Mouse (Mus musculus): ENCODE data around the gene Ttl. TPM values are rescaled to one million over a fixed set of nuclear protein-coding genes. Genes with fewer than 3 reads are reported as not detected.
A peak's percentile ranks its signal among the peaks of the same experiment; 100 is the strongest.

Ttl gene
- polyA plus RNA-seq, 1 experiment from 2014 or later, result 10.7 TPM

DNA sequence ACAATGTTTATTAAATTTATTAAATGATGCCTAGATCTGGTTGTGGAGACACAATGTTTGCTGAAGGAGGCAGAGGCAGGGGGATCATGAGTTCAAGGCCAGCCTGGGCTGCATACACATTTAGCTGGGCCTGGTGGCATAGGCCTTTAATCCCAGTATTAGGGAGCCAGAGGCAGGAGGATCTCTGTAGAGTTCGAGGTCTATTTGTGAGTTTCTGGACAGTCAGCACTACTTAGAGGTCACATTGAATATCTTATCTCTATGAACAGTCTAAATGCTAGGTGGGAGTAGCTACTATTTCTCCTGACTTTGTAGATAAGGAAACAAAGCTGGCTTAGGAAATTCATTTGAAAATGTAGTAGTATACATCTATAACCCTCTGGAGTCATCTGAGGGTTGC, 21.8 kb downstream of the Ttl start:
- ATAC-seq (ENCODE audit: insufficient number of reproducible peaks, insufficient read depth, low FRiP score, low read depth), result no peak
- peaks cover 31% of the 10 kb centered on the region for H3K36me3 ChIP-seq (ENCODE audit: control insufficient read depth, insufficient read depth, low read length)
- no peaks in the 10 kb centered on the region; a peak in 1 of 4 replicates for H3K4me1 ChIP-seq (ENCODE audit: control insufficient read depth in 2 of 2, insufficient read depth in 2 of 2, low read length in 2 of 2)
- no peak overlapping the region for H3K27ac ChIP-seq (replicated peaks in 1 of 2; ENCODE audit: control insufficient read depth in 1 of 2, insufficient read depth in 1 of 2, low read depth in 2 of 2, low read length in 2 of 2)
- no peak overlapping the region for H3K9ac ChIP-seq (ENCODE audit: low read length)
- no peak overlapping the region for H3K4me2 ChIP-seq (ENCODE audit: low read length)
- H3K9me3 ChIP-seq (ENCODE audit: control insufficient read depth, low read length), result no peaks in the 10 kb centered on the region
- no peak overlapping the region for H3K4me3 ChIP-seq (ENCODE audit: control insufficient read depth in 1 of 2, insufficient read depth in 1 of 2, low read depth in 1 of 2, low read length in 2 of 2)
- 86% methylated on average over 1 of the region's 1 CpGs for WGBS
- no peaks in the 10 kb centered on the region for H3K27me3 ChIP-seq (ENCODE audit: control insufficient read depth, insufficient read depth, low read length)

DNA sequence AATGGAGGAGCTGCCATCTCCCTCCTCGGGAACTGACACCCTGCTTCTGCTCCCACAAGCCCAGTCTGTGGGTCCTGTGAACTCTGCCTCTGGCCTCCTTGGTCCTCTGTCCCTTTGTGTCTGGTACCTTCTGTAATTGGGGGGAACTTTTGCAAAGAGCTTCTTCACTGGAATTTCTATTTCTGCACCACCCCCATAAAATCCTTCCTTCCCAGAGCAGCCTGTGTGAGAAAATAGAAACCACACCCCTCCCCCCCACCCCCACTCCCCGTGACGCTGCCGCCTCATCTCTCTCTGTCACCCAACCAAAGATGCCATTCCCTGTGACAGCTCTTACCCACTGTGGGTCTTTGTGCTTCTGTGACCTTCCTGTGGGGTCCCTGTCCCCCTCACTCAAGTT, 24.6 kb downstream of the Ttl start:
- Histone ChIP-seq H3K27me3 (ENCODE audit: control insufficient read depth, insufficient read depth, low read length) (no peaks in the 10 kb centered on the region), H3K4me1 (ENCODE audit: control insufficient read depth in 2 of 2, insufficient read depth in 2 of 2, low read length in 2 of 2) (no peaks in the 10 kb centered on the region; a peak in 1 of 4 replicates), H3K9me3 (ENCODE audit: control insufficient read depth, low read length) (no peaks in the 10 kb centered on the region), H3K4me2 (ENCODE audit: low read length) (no peak overlapping the region), H3K9ac (ENCODE audit: low read length) (no peak overlapping the region), H3K27ac (replicated peaks in 1 of 2; ENCODE audit: control insufficient read depth in 1 of 2, insufficient read depth in 1 of 2, low read depth in 2 of 2, low read length in 2 of 2) (no peak overlapping the region), H3K36me3 (ENCODE audit: control insufficient read depth, insufficient read depth, low read length) (peaks cover 45% of the 10 kb centered on the region), H3K4me3 (ENCODE audit: control insufficient read depth in 1 of 2, insufficient read depth in 1 of 2, low read depth in 1 of 2, low read length in 2 of 2) (no peak overlapping the region)
- WGBS, result 43% methylated on average over 4 of the region's 4 CpGs
- no peak for ATAC-seq (ENCODE audit: insufficient number of reproducible peaks, insufficient read depth, low FRiP score, low read depth)

DNA sequence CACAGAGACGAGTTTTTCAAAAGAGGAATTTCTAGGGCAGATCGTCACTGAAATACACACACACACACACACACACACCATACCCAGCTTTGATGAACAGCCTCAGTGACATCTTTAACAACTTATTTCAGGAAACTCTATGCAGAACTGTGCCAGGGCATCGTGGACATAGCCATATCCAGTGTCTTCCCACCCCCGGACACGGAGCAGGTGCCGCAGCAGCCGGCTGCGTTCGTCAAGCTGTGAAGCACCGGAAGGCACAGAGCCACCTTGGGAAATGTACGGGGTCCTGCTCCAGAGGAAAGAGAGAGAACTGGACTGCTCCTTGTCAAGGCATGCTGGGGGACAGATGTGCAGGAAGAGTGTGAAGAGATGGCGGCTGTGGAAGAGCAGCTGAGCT, 27.1 kb downstream of the Ttl start:
- 87% methylated on average over 12 of the region's 12 CpGs for WGBS
- Histone ChIP-seq H3K27ac (replicated peaks in 1 of 2; ENCODE audit: control insufficient read depth in 1 of 2, insufficient read depth in 1 of 2, low read depth in 2 of 2, low read length in 2 of 2) (no peak overlapping the region), H3K9me3 (ENCODE audit: control insufficient read depth, low read length) (no peaks in the 10 kb centered on the region), H3K9ac (ENCODE audit: low read length) (no peak overlapping the region), H3K4me1 (ENCODE audit: control insufficient read depth in 2 of 2, insufficient read depth in 2 of 2, low read length in 2 of 2) (no peaks in the 10 kb centered on the region; a peak in 1 of 4 replicates), H3K36me3 (ENCODE audit: control insufficient read depth, insufficient read depth, low read length) (peaks cover 32% of the 10 kb centered on the region), H3K4me3 (ENCODE audit: control insufficient read depth in 1 of 2, insufficient read depth in 1 of 2, low read depth in 1 of 2, low read length in 2 of 2) (no peak overlapping the region), H3K4me2 (ENCODE audit: low read length) (no peak overlapping the region), H3K27me3 (ENCODE audit: control insufficient read depth, insufficient read depth, low read length) (no peaks in the 10 kb centered on the region)
- ATAC-seq (ENCODE audit: insufficient number of reproducible peaks, insufficient read depth, low FRiP score, low read depth), result no peak

DNA sequence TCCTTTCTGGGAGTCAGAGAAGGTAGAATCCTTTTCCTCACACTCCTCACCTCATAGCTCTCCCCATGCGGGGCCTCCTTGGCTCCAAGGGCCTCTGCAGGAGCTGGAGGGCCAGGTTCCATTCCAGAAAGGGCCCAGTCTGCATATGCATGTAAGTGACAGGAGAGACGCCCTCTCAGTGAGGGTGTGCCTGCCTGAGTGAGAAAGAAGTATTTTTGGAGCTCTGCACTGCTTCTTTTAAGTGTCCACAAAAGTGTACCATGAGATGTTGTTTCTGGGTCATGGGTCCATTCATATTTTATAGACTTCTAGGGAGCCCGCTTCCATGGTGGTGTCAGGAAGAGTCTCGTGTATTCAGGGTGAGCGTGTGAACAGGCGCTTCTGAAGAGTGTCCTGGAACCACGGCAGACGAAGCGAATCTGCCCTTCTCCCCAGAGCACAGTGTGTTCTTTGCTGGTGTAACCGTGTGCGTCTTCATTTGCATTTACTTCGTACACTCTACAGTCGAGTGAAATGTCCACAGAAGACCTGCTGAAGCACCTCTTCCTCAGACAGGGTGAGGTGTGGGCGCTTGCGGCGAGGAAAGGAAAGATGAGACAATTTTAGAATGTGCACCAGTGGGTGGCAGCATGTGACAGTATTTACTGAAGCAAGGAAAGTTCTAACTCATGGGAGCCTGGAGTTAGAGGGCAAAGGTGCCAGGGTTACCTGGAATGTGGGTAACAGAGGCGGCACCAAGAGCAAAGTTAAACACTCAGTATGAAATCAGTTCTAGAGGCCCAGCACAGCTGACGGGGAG, 28.4 kb downstream of the Ttl start:
- peaks cover 28% of the 10 kb centered on the region for H3K36me3 ChIP-seq (ENCODE audit: control insufficient read depth, insufficient read depth, low read length)
- no peak overlapping the region for H3K9ac ChIP-seq (ENCODE audit: low read length)
- H3K9me3 ChIP-seq (ENCODE audit: control insufficient read depth, low read length), result no peaks in the 10 kb centered on the region
- no peaks in the 10 kb centered on the region; a peak in 1 of 4 replicates for H3K4me1 ChIP-seq (ENCODE audit: control insufficient read depth in 2 of 2, insufficient read depth in 2 of 2, low read length in 2 of 2)
- no peak overlapping the region for H3K4me3 ChIP-seq (ENCODE audit: control insufficient read depth in 1 of 2, insufficient read depth in 1 of 2, low read depth in 1 of 2, low read length in 2 of 2)
- no peak overlapping the region for H3K27ac ChIP-seq (replicated peaks in 1 of 2; ENCODE audit: control insufficient read depth in 1 of 2, insufficient read depth in 1 of 2, low read depth in 2 of 2, low read length in 2 of 2)
- 86% methylated on average over 18 of the region's 18 CpGs for WGBS
- H3K4me2 ChIP-seq (ENCODE audit: low read length), result no peak overlapping the region
- no peaks in the 10 kb centered on the region for H3K27me3 ChIP-seq (ENCODE audit: control insufficient read depth, insufficient read depth, low read length)
- ATAC-seq (ENCODE audit: insufficient number of reproducible peaks, insufficient read depth, low FRiP score, low read depth), result no peak

DNA sequence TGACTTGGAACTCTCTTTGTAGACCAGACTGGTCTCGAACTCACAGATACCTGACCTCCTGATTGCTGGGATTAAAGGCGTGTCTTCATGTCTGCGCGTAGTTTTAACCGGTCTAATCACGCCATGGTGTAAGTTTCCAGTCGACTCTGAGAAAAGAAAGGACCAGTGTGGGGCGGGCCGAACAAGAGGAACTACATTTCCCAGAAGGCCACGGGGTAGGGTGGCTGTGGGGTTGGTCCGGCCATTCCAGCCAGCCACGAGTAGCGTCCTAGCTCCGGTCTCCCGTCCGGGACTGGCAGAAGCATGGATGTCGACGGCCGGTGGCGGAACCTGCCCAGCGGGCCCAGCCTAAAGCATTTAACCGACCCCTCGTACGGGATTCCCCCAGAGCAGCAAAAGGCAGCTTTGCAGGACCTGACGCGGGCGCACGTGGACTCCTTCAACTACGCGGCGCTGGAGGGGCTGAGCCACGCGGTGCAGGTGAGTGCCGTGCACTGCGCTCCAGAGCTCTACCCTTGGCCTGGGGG, 35.1 kb downstream of the Ttl start, which contains the start of gene Polr1b:
TSS of gene Polr1b (plus strand) at position 212 of the 527 bp plus-strand sequence.
- peak within 1 kb of the TSS; percentile 84 to 96 for H3K4me3 ChIP-seq (ENCODE audit: control insufficient read depth in 1 of 2, insufficient read depth in 1 of 2, low read depth in 1 of 2, low read length in 2 of 2)
- peak; percentile 99 for ATAC-seq (ENCODE audit: insufficient number of reproducible peaks, insufficient read depth, low FRiP score, low read depth)
- peak within 1 kb of the TSS; percentile 89 for H3K4me2 ChIP-seq (ENCODE audit: low read length)
- H3K4me1 ChIP-seq (ENCODE audit: control insufficient read depth in 2 of 2, insufficient read depth in 2 of 2, low read length in 2 of 2), result 0 out of 4 replicates have a peak, but pooled peaks cover 0 to 3% of the 10 kb centered on the region in 2 experiments
- H3K27ac ChIP-seq (replicated peaks in 1 of 2; ENCODE audit: control insufficient read depth in 1 of 2, insufficient read depth in 1 of 2, low read depth in 2 of 2, low read length in 2 of 2), result no peak within 1 kb of the TSS
- H3K9me3 ChIP-seq (ENCODE audit: control insufficient read depth, low read length), result no peaks in the 10 kb centered on the region
- no peaks in the 10 kb centered on the region for H3K27me3 ChIP-seq (ENCODE audit: control insufficient read depth, insufficient read depth, low read length)
- H3K9ac ChIP-seq (ENCODE audit: low read length), result peak within 1 kb of the TSS; percentile 82
- 0% methylated on average over 35 of the region's 35 CpGs for WGBS
- H3K36me3 ChIP-seq (ENCODE audit: control insufficient read depth, insufficient read depth, low read length), result peaks cover 31% of the 10 kb centered on the region

DNA sequence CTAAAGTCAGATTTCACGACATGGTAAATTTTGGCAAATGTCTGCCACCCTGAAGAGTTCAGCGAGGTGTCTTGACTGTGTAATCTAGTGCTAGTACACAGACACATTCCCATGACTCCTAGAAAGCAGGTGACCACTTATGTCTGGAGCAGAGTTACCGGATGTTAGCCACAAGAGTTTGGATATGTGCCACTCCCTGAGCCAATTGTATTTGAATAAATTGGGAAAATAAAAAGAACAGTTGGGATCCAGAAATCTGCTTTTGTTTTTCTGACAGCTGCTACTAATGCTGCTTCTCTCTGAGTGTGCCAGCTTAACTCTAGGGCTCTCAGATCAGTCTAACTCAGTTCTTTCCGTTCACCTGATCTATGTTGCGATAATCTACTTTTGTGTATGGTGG, 47.2 kb downstream of the Ttl start:
- Histone ChIP-seq H3K9ac (ENCODE audit: low read length) (no peak overlapping the region), H3K4me2 (ENCODE audit: low read length) (no peak overlapping the region), H3K27ac (replicated peaks in 1 of 2; ENCODE audit: control insufficient read depth in 1 of 2, insufficient read depth in 1 of 2, low read depth in 2 of 2, low read length in 2 of 2) (no peak overlapping the region), H3K36me3 (ENCODE audit: control insufficient read depth, insufficient read depth, low read length) (peaks cover 84% of the 10 kb centered on the region), H3K4me1 (ENCODE audit: control insufficient read depth in 2 of 2, insufficient read depth in 2 of 2, low read length in 2 of 2) (no peaks in the 10 kb centered on the region), H3K9me3 (ENCODE audit: control insufficient read depth, low read length) (no peaks in the 10 kb centered on the region), H3K4me3 (ENCODE audit: control insufficient read depth in 1 of 2, insufficient read depth in 1 of 2, low read depth in 1 of 2, low read length in 2 of 2) (no peak overlapping the region), H3K27me3 (ENCODE audit: control insufficient read depth, insufficient read depth, low read length) (no peaks in the 10 kb centered on the region)
- 86% methylated on average over 5 of the region's 5 CpGs for WGBS
- ATAC-seq (ENCODE audit: insufficient number of reproducible peaks, insufficient read depth, low FRiP score, low read depth), result no peak

DNA sequence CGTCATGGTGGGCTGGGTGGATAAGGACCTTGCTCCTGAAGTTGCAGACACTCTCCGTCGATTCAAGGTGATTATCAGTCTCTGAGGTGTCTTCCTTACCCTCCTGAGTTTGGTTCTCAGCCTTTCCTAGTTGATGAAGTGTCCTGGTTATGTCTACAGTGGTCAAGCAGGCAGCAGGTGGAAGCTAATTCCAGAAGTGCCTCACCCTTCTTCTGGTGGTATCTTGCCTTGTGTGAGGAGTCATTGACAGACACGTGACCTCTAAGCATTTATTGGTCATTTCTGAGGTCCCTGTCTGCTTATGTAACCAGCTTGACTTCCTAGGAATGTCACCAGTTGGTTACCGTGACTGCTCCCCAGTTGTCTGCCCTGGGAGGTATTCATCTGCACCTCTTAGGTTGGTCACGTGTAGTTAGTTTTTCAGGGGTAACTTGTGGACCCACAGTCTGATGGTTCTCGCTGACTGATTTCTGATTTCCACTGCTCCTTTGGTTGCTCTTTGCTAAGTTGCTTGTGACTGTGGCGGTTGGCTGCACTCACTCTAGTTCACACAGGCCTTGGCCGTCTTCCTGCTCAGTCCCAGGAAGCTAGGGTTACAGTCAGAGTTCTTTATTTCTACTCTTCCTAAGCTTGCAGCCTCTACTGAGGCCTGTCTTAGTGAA, 50.1 kb downstream of the Ttl start:
- Histone ChIP-seq H3K4me1 (ENCODE audit: control insufficient read depth in 2 of 2, insufficient read depth in 2 of 2, low read length in 2 of 2) (no peaks in the 10 kb centered on the region), H3K4me3 (ENCODE audit: control insufficient read depth in 1 of 2, insufficient read depth in 1 of 2, low read depth in 1 of 2, low read length in 2 of 2) (no peak overlapping the region), H3K36me3 (ENCODE audit: control insufficient read depth, insufficient read depth, low read length) (peaks cover 94% of the 10 kb centered on the region), H3K27ac (replicated peaks in 1 of 2; ENCODE audit: control insufficient read depth in 1 of 2, insufficient read depth in 1 of 2, low read depth in 2 of 2, low read length in 2 of 2) (no peak overlapping the region), H3K9me3 (ENCODE audit: control insufficient read depth, low read length) (no peaks in the 10 kb centered on the region), H3K27me3 (ENCODE audit: control insufficient read depth, insufficient read depth, low read length) (no peaks in the 10 kb centered on the region), H3K4me2 (ENCODE audit: low read length) (no peak overlapping the region), H3K9ac (ENCODE audit: low read length) (no peak overlapping the region)
- ATAC-seq (ENCODE audit: insufficient number of reproducible peaks, insufficient read depth, low FRiP score, low read depth), result no peak
- 93% methylated on average over 9 of the region's 9 CpGs for WGBS
